Comparison of ENCODE assay signal across 19 mouse cellular contexts in the genomic region with DNA sequence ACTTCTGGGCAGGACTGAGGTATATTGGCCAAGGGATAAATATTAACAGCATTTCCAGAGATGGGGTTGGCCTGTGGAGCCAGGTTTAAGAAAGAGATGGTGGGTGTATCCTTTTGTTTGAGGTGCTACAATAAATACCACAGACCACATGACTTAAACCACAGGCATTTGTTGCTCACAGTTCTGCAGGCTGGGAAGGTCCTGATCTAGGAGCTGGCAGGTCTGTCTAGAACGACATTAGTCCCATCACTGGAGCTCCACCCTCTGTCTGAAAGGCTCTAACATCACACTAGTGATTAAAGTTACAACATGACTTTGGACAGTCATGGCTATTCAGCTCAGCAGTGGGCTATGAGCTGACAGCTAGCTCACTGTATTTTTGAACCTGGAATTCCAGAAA.
"Had no signal": no experiment of that assay in that cellular context is flagged by ENCODE, and none has a peak within 500 bp of the region (broad histone marks: within the 10 kb centered on the region; RNA-seq: fewer than 3 reads in every experiment).

No protein-coding gene starts in this region.

- H3K4me1 ChIP-seq: kidney, embryonic 15.5 days; limb, embryonic 13.5 days; liver, embryonic 12.5 days; liver, embryonic 15.5 days; lung, embryonic 15.5 days; midbrain, embryonic 10.5 days; midbrain, embryonic 13.5 days; neural tube, embryonic 13.5 days had no signal

- H3K9me3 ChIP-seq: kidney, embryonic 15.5 days; limb, embryonic 13.5 days; liver, embryonic 12.5 days; liver, embryonic 15.5 days; lung, embryonic 15.5 days; midbrain, embryonic 10.5 days; midbrain, embryonic 13.5 days; neural tube, embryonic 13.5 days had no signal

- H3K27me3 ChIP-seq: kidney, embryonic 15.5 days; limb, embryonic 13.5 days; liver, embryonic 12.5 days; liver, embryonic 15.5 days; lung, embryonic 15.5 days; midbrain, embryonic 13.5 days; neural tube, embryonic 13.5 days had no signal

- DNase-seq: kidney, adult 2 months; kidney, postnatal 10 days; kidney, postnatal 36 days; layer of hippocampus, postnatal 36 days; liver; retina, postnatal 1 day; thymus, postnatal 4 days had no signal

- H3K27ac ChIP-seq: kidney, embryonic 15.5 days; left cerebral cortex, adult 2 months; limb, embryonic 13.5 days; liver, embryonic 12.5 days; liver, embryonic 15.5 days; lung, embryonic 15.5 days; macrophage; midbrain, embryonic 10.5 days; midbrain, embryonic 13.5 days; neural tube, embryonic 13.5 days had no signal

- H3K9ac ChIP-seq: kidney, embryonic 15.5 days; limb, embryonic 13.5 days; liver, embryonic 12.5 days; liver, embryonic 15.5 days; lung, embryonic 15.5 days; midbrain, embryonic 13.5 days; neural tube, embryonic 13.5 days had no signal

- ATAC-seq: liver, embryonic 12.5 days; midbrain, embryonic 13.5 days; midbrain, embryonic 16.5 days had no signal

- H3K4me3 ChIP-seq: kidney, embryonic 15.5 days; left cerebral cortex, adult 2 months; limb, embryonic 13.5 days; liver, embryonic 12.5 days; liver, embryonic 15.5 days; lung, embryonic 15.5 days; midbrain, embryonic 10.5 days; midbrain, embryonic 13.5 days; myocyte; neural tube, embryonic 13.5 days had no signal

- H3K4me2 ChIP-seq: kidney, embryonic 15.5 days; limb, embryonic 13.5 days; liver, embryonic 12.5 days; liver, embryonic 15.5 days; lung, embryonic 15.5 days; midbrain, embryonic 13.5 days; neural tube, embryonic 13.5 days had no signal

- H3K36me3 ChIP-seq: kidney, embryonic 15.5 days; limb, embryonic 13.5 days; liver, embryonic 12.5 days; liver, embryonic 15.5 days; lung, embryonic 15.5 days; midbrain, embryonic 10.5 days; midbrain, embryonic 13.5 days; neural tube, embryonic 13.5 days had no signal
